Mouse (Mus musculus) activated CD4-positive, CD25-positive, alpha-beta regulatory T cell, adult 4 months (primary cell): ENCODE measurements at regions not wholly inside any gene's neighbourhood (a gene's known extent, or its start where the extent isn't known, plus 50 kb on each side); places are given as distances from the start of the nearest gene placed in this dataset.

Source experiments
- ATAC-seq: one replicate; pipeline ENCODE4 v1.8.0; 2017

GRCm38 (mm10) chr15:42309586-42309985 lies 2175.4 kb downstream of the 9330182O14Rik start:
- no peak for ATAC-seq

DNA sequence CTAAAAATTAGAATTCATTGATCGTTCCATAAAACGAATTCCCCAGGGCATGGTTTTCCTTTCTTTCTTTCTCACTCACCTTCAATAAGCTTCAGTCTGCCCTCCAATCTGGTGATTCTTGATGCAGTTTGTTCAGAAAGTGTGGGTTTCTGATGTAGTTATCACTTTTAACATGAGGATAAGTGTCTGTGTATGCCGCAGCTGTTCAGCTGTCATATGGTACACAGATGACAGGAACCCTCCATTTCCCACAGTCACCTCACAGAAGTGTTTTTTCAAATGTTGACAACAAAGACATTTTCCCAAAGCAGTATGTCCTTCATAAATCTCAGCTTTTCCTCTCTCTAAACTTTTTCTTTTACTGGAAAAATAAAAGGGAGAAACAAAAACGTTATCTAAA lies 2177.0 kb downstream of the 9330182O14Rik start:
- no peak for ATAC-seq

- no peak for ATAC-seq
Measured at GRCm38 (mm10) chr15:42320349-42320748, 2186.2 kb downstream of the 9330182O14Rik start.

- ATAC-seq = no peak
Measured at GRCm38 (mm10) chr15:42322940-42323339, 2188.8 kb downstream of the 9330182O14Rik start.

- no peak for ATAC-seq
Measured at GRCm38 (mm10) chr15:42325221-42325620, 2191.1 kb downstream of the 9330182O14Rik start.

DNA sequence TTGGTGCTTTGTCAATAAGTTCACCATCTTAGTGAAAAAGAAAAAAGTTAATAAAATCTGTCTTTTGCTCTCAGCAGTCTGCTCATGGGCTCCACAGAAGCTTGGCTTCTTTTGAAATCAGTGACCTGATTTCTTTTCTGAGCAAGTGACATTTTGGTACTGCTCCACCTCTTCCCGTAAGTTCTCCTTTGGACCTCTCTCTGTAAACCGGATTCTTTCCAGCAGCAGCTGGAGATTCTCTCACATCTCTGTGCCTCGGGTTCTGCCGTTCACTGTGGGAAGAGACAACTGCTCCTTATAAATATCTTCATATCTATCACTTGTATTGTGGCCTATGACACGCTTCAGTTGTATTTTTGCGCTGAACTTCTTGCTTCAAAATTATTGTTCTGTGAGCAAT lies 2194.4 kb downstream of the 9330182O14Rik start:
- no peak for ATAC-seq

DNA sequence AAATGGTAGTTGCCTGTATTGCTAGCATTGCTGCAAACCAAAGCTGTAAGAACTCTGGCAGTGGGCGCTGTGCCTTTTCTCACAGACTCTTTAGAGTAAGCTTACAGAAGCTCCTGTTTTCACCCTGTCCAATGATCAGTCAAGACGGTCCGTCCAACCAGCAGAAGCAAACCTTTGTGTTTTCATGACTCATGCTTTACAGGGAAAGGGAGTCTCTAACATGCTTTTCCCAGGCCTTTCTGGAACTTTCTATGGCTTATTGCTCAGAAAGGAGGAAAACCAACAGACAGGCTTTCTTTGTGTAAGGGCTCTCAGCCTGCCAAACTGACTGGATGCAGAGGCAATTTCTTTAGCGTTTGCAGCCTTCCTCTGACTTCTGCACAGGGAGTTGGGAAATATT lies 2195.6 kb downstream of the 9330182O14Rik start:
- ATAC-seq = no peak

GRCm38 (mm10) chr15:42333642-42334041 lies 2199.5 kb downstream of the 9330182O14Rik start:
- ATAC-seq = no peak

GRCm38 (mm10) chr15:42346131-42346530 lies 2212.0 kb downstream of the 9330182O14Rik start:
- ATAC-seq = no peak

DNA sequence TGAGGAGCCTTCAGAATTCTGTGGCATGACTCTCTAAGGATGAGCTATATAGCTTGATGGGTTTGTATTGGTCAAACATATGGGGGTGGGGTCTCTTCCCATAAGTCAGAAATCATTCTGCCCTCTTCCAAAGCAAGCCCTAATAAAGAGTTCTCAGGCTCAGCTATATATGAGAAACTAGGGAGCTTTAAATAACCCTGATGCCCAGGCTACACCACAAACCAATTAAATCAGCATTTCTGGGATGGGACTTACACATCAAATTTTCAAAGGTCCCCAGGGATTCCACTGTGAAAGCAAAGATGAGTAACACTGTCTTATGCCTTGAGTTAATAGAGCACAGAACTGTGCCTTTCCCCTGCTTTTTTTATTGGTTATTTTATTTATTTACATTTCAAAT lies 2227.7 kb downstream of the 9330182O14Rik start:
- no peak for ATAC-seq

DNA sequence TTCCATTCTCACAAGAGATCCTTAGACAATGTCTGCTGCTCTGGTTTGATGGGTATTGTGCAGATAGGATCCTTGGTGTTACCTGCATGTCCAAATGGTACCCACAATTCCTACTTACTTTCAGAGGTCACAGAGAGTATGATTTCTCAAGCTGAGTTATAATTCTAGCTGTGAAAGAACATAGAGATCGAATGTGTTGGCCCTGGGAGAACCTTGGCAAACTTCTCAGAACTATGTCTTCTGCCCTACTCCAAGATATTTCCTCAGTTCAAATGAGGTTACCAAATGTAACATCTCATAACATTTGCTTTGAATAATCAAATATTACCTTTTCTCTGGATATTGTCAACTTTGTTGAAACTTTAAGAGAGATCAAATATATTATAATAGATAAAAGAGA lies 2230.8 kb downstream of the 9330182O14Rik start:
- no peak for ATAC-seq

DNA sequence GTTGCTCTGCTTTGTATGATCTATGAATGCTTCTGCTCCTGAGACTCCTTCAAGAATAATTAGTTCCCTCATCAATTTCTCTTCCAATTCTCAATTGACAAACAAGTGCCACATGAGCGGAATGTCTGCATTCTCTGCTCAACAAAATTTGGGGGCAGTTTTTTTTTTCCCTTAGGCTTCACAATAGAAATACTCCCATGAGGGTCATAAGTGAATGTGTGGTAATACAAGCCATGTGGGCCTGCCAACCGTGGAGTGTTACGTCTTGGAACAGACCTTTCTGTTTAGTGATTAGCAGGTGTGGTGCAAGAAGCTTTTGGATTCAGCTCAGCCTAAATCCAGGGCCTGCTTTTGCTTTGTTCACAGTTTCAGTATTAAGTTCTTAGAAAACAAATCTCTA lies 2232.6 kb downstream of the 9330182O14Rik start:
- no peak for ATAC-seq

DNA sequence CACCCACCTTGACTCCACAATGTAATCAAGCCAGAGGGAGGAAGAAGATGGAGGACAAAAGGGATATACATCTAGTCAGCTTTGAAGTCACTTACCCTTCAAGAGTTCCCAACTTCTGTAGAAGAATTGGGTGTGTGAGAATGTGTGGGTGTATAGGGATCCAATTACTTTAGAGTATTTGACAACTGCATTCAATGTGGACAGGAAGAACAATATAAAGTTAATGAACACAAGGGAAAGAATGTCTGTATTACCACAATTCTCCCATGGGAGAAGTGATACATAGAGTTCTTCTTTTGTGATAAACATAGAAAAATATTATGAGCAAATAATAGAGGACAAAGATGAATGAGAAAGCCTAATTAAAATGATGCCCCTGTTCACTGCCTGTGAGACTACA lies 2235.4 kb downstream of the 9330182O14Rik start:
- no peak for ATAC-seq

- ATAC-seq = no peak
Measured at GRCm38 (mm10) chr15:42370044-42370443, 2235.9 kb downstream of the 9330182O14Rik start.

GRCm38 (mm10) chr15:42372704-42373286 lies 2238.6 kb downstream of the 9330182O14Rik start:
- ATAC-seq = no peak
